Mouse (Mus musculus) olfactory bulb, adult 2 months (tissue): Measurements from ENCODE around the gene Hp.

ENCODE experiments used
- CTCF ChIP-seq: fragments of 200-500 bp; IDR thresholded peaks from 2 replicates; pipeline ENCODE4 v1.5.1; 2012; ENCODE audit warnings: low read depth, mild to moderate bottlenecking, low read length, moderate library complexity; ENCODE audit not compliant: insufficient read depth
- POLR2A ChIP-seq: fragments of 200-500 bp; IDR thresholded peaks from 2 replicates; pipeline ENCODE4 v1.6.1; 2012; ENCODE audit warnings: mild to moderate bottlenecking, low read depth, low read length, moderate library complexity; ENCODE audit not compliant: insufficient read depth

- TF ChIP-seq CTCF, result no peak
- no peak for TF ChIP-seq POLR2A
These were observed 28.7 kb upstream of the Hp start for GRCm38 (mm10) chr8:109607650-109608049.
